Mouse (Mus musculus): Measurements from ENCODE around the gene Dgkg. TPM values are rescaled to one million over a fixed set of nuclear protein-coding genes. Genes with fewer than 3 reads are reported as not detected.
A peak's percentile ranks its signal among the peaks of the same experiment; 100 is the strongest.

Dgkg gene
- polyA plus RNA-seq, 1 experiment from 2014 or later, result 0.53 TPM

GRCm38 (mm10) chr16:22674164-22674563, 17.1 kb upstream of the Dgkg start:
- no peak overlapping the region for H3K9ac ChIP-seq
- no peaks in the 10 kb centered on the region for H3K4me1 ChIP-seq (replicated peaks)
- ATAC-seq (replicated peaks; ENCODE audit: insufficient number of reproducible peaks, insufficient read depth, low FRiP score, low read depth), result no peak
- no peak overlapping the region for H3K4me2 ChIP-seq
- H3K36me3 ChIP-seq, result no peaks in the 10 kb centered on the region
- no peaks in the 10 kb centered on the region for H3K27me3 ChIP-seq
- H3K27ac ChIP-seq, result no peak overlapping the region
- no peaks in the 10 kb centered on the region for H3K9me3 ChIP-seq (replicated peaks)
- H3K4me3 ChIP-seq, result no peak overlapping the region
- 52% methylated on average over 4 of the region's 4 CpGs for WGBS

GRCm38 (mm10) chr16:22664033-22664432, 7.0 kb upstream of the Dgkg start:
- Histone ChIP-seq H3K4me2 (no peak overlapping the region), H3K4me1 (replicated peaks) (no peaks in the 10 kb centered on the region), H3K36me3 (no peaks in the 10 kb centered on the region), H3K9me3 (replicated peaks) (no peaks in the 10 kb centered on the region), H3K27ac (no peak overlapping the region), H3K27me3 (peaks cover 4% of the 10 kb centered on the region; the same call in 1 of the 2 replicates), H3K4me3 (no peak overlapping the region), H3K9ac (no peak overlapping the region)
- 76% methylated on average over 4 of the region's 4 CpGs for WGBS
- ATAC-seq (replicated peaks; ENCODE audit: insufficient number of reproducible peaks, insufficient read depth, low FRiP score, low read depth), result no peak

DNA sequence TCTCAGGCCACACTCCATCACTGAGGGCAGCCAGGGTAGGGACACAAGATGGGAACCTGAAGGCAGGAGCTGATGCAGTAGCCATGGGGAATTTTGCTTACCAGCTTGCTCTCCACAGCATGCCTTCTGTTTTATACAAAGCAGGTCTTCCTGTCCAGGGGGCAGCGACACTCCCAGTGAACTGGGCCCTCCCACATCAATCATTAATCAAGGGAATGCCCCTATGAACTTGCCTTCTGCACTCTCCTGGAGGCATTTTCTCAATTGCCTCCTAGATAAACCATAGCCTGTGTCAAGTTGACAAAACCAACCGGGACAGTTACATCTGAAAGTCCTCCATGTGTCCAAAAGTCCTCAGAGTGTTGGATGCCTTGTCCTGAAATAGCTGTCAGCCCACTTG, 6.1 kb upstream of the Dgkg start:
- ATAC-seq (replicated peaks; ENCODE audit: insufficient number of reproducible peaks, insufficient read depth, low FRiP score, low read depth), result no peak
- Histone ChIP-seq H3K4me2 (no peak overlapping the region), H3K36me3 (no peaks in the 10 kb centered on the region), H3K4me3 (no peak overlapping the region), H3K9me3 (replicated peaks) (no peaks in the 10 kb centered on the region), H3K4me1 (replicated peaks) (no peaks in the 10 kb centered on the region), H3K27me3 (peaks cover 7% of the 10 kb centered on the region), H3K9ac (no peak overlapping the region), H3K27ac (no peak overlapping the region)
- 27% methylated on average over 2 of the region's 2 CpGs for WGBS

- Histone ChIP-seq H3K27me3 (peaks cover 26% of the 10 kb centered on the region), H3K9ac (no peak overlapping the region), H3K4me2 (no peak overlapping the region), H3K27ac (no peak overlapping the region), H3K4me3 (no peak overlapping the region), H3K36me3 (no peaks in the 10 kb centered on the region), H3K4me1 (replicated peaks) (peaks cover 13% of the 10 kb centered on the region), H3K9me3 (replicated peaks) (no peaks in the 10 kb centered on the region)
- 39% methylated on average over 5 of the region's 5 CpGs for WGBS
- ATAC-seq (replicated peaks; ENCODE audit: insufficient number of reproducible peaks, insufficient read depth, low FRiP score, low read depth), result no peak
These were observed 4.1 kb upstream of the Dgkg start for GRCm38 (mm10) chr16:22661076-22661475.

DNA sequence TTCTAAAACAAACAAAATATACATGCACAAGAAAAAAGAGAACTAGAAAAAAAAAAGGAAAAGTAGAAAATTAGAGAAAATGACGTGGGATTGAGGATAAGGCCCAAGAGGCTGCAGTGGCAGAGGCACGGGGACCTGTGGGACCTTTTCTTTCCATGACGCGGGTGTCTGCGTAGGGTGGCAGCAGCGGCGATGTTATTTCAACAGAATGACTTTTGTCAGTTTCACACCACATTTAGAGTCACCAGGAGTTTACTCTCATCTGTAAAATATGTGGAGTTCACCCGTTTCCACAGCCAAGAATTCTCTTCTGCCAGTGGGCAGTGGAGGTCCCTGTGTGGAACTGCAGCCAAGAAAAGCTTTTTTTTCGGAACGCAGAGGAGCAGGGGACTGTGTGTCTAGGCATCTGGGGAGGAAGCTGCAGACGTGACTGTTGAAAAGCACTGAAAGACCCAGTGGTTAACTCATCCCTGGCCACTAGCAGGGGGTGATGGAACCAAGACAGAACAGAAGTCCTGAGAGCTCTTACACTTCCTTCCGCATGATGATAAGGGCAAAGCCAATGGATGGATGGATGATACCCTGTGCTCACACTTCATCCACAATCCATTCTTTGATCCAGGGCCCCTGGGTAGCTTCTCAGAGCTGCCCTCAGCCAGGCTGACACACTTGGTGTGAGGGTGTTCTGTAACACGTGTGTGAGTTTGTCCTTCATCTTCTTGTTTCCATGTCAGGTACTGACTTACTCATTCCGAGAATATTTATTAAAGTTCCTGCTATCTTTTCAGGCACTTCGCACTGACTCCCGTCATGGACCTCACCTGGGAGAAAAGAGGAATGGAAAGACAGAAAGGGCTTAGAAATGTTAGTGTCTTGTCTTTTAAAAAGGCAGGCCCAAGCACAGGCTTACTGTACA, 1.1 kb upstream of the Dgkg start:
- no peaks in the 10 kb centered on the region for H3K9me3 ChIP-seq (replicated peaks)
- peaks cover 22% of the 10 kb centered on the region for H3K4me1 ChIP-seq (replicated peaks)
- no peak overlapping the region for H3K9ac ChIP-seq
- no peak overlapping the region for H3K27ac ChIP-seq
- H3K27me3 ChIP-seq, result peaks cover 30% of the 10 kb centered on the region
- H3K36me3 ChIP-seq, result no peaks in the 10 kb centered on the region
- ATAC-seq (replicated peaks; ENCODE audit: insufficient number of reproducible peaks, insufficient read depth, low FRiP score, low read depth), result no peak
- no peak overlapping the region for H3K4me2 ChIP-seq
- H3K4me3 ChIP-seq, result no peak overlapping the region
- 56% methylated on average over 16 of the region's 16 CpGs for WGBS

DNA sequence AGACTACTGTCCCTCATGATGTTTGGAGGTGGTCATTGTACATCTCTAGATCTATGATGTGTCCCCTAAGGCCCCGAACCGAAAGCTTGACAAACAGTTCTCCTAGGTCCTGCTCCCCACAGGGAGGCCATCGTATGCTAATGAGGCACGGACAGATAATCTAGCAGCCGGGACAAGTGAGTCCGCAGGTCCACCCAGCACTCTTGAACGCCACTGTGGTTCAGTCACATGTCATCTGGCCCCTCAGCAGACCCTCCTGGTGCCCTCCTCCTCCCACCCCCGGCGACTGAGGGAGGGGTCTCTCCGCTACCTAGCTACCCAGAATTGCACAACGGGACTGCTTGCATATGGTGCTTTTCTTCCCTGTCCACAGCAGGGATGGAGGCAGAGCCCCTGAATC, 1.2 kb downstream of the Dgkg start:
- H3K27me3 ChIP-seq, result peaks cover 34% of the 10 kb centered on the region
- no peaks in the 10 kb centered on the region for H3K36me3 ChIP-seq
- no peak overlapping the region for H3K9ac ChIP-seq
- H3K9me3 ChIP-seq (replicated peaks), result no peaks in the 10 kb centered on the region
- peak overlapping the region; percentile 94 for H3K4me2 ChIP-seq
- WGBS, result 8% methylated on average over 11 of the region's 11 CpGs
- H3K4me1 ChIP-seq (replicated peaks), result peaks cover 22% of the 10 kb centered on the region
- ATAC-seq (replicated peaks; ENCODE audit: insufficient number of reproducible peaks, insufficient read depth, low FRiP score, low read depth), result no peak
- no peak overlapping the region for H3K27ac ChIP-seq
- H3K4me3 ChIP-seq, result peak overlapping the region; percentile 57

GRCm38 (mm10) chr16:22655223-22655622, 1.8 kb downstream of the Dgkg start:
- Histone ChIP-seq H3K4me2 (no peak overlapping the region; the same call in 1 of the 2 replicates), H3K36me3 (no peaks in the 10 kb centered on the region), H3K9ac (no peak overlapping the region), H3K4me1 (replicated peaks) (peaks cover 22% of the 10 kb centered on the region), H3K27ac (no peak overlapping the region), H3K4me3 (no peak overlapping the region), H3K9me3 (replicated peaks) (no peaks in the 10 kb centered on the region), H3K27me3 (peaks cover 34% of the 10 kb centered on the region)
- ATAC-seq (replicated peaks; ENCODE audit: insufficient number of reproducible peaks, insufficient read depth, low FRiP score, low read depth), result no peak
- 55% methylated on average over 5 of the region's 5 CpGs for WGBS

- Histone ChIP-seq H3K36me3 (no peaks in the 10 kb centered on the region), H3K4me2 (no peak overlapping the region), H3K27ac (no peak overlapping the region), H3K9me3 (replicated peaks) (no peaks in the 10 kb centered on the region), H3K9ac (no peak overlapping the region), H3K4me1 (replicated peaks) (peaks cover 22% of the 10 kb centered on the region), H3K27me3 (peaks cover 34% of the 10 kb centered on the region), H3K4me3 (no peak overlapping the region)
- no peak for ATAC-seq (replicated peaks; ENCODE audit: insufficient number of reproducible peaks, insufficient read depth, low FRiP score, low read depth)
- 30% methylated on average over 2 of the region's 2 CpGs for WGBS
These were observed 2.6 kb downstream of the Dgkg start for GRCm38 (mm10) chr16:22654477-22654835.

DNA sequence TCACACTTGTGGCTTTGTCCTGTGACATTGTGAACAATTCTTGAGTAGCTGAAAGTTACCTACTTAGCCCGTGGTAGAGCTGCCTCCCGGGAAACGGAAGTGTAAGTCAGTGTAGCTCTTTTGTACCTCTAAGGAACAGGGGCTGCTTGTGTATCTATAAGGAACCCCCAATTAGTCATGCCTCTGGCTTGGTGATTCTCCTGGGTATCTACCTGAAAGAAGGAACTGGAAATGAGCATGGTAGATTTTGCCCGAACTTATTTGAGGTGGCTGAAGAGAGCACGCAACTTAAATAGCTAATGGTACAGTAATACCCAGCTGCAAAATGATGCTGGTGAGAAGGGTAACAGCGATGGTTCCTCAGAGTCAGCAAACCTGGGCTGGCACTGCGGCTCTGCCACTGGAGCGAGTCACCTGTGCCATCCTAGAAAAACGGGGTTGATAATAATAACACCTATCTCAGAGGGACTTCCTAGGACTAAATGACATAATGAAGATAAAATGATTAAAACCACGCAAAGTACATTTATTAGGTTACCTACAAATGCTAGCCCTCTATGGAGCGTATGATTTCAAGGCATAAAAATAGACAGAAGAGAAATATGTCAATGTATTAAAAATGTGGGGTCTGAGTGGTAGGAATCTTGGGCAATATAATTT, 3.1 kb downstream of the Dgkg start:
- no peak for ATAC-seq (replicated peaks; ENCODE audit: insufficient number of reproducible peaks, insufficient read depth, low FRiP score, low read depth)
- Histone ChIP-seq H3K9ac (no peak overlapping the region), H3K4me3 (no peak overlapping the region), H3K9me3 (replicated peaks) (no peaks in the 10 kb centered on the region), H3K4me2 (no peak overlapping the region), H3K27me3 (peaks cover 34% of the 10 kb centered on the region), H3K4me1 (replicated peaks) (peaks cover 22% of the 10 kb centered on the region), H3K36me3 (no peaks in the 10 kb centered on the region), H3K27ac (no peak overlapping the region)
- WGBS, result 83% methylated on average over 11 of the region's 11 CpGs

GRCm38 (mm10) chr16:22651244-22651643, 5.8 kb downstream of the Dgkg start:
- H3K9ac ChIP-seq, result no peak overlapping the region
- H3K36me3 ChIP-seq, result no peaks in the 10 kb centered on the region
- peaks cover 14% of the 10 kb centered on the region for H3K27me3 ChIP-seq
- WGBS, result 64% methylated on average over 3 of the region's 3 CpGs
- H3K27ac ChIP-seq, result no peak overlapping the region
- no peaks in the 10 kb centered on the region for H3K9me3 ChIP-seq (replicated peaks)
- ATAC-seq (replicated peaks; ENCODE audit: insufficient number of reproducible peaks, insufficient read depth, low FRiP score, low read depth), result no peak
- no peak overlapping the region for H3K4me2 ChIP-seq
- H3K4me1 ChIP-seq (replicated peaks), result peaks cover 10% of the 10 kb centered on the region
- no peak overlapping the region for H3K4me3 ChIP-seq

- no peak overlapping the region for H3K27ac ChIP-seq
- WGBS, result 78% methylated on average over 1 of the region's 1 CpGs
- H3K4me1 ChIP-seq (replicated peaks), result no peaks in the 10 kb centered on the region
- H3K9me3 ChIP-seq (replicated peaks), result no peaks in the 10 kb centered on the region
- no peak overlapping the region for H3K9ac ChIP-seq
- no peak overlapping the region for H3K4me3 ChIP-seq
- no peaks in the 10 kb centered on the region for H3K36me3 ChIP-seq
- no peaks in the 10 kb centered on the region for H3K27me3 ChIP-seq
- no peak for ATAC-seq (replicated peaks; ENCODE audit: insufficient number of reproducible peaks, insufficient read depth, low FRiP score, low read depth)
- no peak overlapping the region for H3K4me2 ChIP-seq
These were observed 11.8 kb downstream of the Dgkg start for GRCm38 (mm10) chr16:22645256-22645655.
